Mouse (Mus musculus): ENCODE results near the gene Kif5a.
A peak's percentile ranks its signal among the peaks of the same experiment; 100 is the strongest.

Kif5a gene

DNA sequence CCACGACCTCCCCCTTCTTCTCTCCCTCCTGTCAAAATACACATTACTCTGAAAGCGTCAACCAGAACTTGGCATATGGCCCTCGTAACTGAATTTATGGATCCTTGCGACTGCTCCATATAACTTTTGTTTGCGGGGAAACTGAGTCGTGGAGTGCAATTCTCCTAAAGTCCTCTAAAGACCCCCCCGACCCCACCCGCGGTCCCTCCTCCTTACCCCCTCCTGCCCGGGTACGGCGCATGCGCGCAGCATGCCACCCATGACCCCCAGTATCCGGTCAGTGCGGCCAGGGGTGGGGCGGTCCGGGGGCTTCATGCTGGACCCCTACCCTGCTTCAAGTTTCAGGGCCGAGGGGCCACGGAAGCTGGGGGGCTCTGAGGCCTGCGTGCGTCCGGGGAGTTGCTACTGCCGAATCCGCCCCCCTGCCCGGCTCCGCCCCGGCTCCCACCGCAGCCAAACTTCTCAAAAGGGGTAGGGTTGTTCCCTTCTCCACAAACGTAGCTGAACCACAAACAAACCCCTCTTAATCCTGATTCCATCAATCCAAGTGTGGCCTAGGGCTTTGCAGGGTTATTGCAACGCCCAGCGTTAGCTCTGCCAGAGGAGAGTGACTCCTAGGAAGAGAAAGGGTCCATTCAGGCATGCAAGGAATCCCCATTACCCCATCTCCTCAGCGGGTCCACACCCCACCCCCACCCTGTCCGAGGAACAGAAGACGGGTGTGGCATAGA lies 73.3 kb downstream of the Kif5a start, which contains the start of gene Arhgef25:
Gene Arhgef25, minus strand, starts transcription at position 433 of the 731 bp plus-strand sequence.
- peak; percentile 70 for DNase-seq

DNA sequence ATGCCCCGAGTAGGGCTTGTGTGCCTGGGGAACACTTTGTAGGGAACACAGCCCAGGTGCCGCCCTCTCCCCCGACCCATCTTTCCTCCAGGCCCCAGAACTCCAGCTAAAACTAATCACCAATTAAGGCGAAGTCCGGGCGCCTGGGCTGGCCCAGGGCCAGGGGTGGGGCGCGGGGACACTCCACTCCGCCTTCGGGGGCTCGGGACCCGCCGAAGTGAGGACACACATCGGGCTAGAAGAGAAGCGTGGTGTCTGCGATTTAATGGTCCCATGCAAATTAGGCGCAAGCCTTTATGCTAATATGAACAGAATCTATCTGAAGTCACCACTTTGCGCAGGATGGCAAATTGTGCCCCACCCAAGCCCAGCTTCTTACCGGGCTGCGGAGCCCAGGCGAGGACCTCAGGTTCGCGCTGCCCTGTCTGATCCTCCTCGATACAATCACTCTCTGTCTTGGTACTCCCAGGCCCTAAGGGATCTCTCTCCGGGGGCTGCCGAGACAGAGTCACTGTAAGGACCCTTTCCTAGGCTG lies 74.0 kb downstream of the Kif5a start:
- peak; percentile 58 for DNase-seq

- peak; percentile 92 for DNase-seq
Measured at GRCm38 (mm10) chr10:127188465-127189115, 74.6 kb downstream of the Kif5a start.

DNA sequence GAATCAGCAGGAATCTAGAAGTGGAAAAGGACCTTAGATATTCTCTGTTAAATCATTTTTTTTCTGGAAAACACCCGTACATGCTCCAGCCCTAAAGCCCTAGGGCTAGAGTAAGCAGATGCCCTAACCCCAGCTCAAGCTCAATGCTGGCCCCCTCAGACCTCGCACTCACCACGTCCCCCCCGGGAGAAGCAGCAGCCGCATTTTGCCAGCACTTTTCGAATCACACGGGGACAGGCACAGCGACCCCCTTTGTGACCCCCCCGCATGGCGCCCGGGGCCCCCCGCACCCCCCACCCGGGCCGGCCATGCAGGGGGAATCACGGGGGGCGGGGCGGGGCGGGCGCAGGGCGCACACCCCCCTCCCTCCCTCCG lies 75.1 kb downstream of the Kif5a start:
- DNase-seq = no peak

GRCm38 (mm10) chr10:127187371-127188078 lies 75.6 kb downstream of the Kif5a start:
- DNase-seq = peak; percentile 23

DNA sequence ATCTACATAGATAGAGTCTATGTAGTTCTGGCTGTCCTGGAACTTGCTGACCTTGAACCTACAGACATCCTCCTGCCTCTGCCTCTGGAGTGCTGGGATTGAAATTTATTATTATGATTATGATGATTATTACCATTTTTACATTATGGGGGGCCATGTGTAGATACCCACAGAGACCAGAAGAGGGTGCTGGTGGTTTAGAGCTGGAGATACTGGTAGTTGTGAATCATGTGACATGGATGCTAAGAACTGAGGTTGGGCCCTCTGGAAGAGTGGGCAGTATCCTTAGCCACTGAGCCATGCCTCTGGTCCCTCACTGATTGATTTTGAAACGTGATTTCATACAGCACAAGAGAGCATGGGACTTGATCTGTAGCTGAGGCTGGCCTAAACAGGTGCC lies 76.7 kb downstream of the Kif5a start:
- DNase-seq = no peak

DNA sequence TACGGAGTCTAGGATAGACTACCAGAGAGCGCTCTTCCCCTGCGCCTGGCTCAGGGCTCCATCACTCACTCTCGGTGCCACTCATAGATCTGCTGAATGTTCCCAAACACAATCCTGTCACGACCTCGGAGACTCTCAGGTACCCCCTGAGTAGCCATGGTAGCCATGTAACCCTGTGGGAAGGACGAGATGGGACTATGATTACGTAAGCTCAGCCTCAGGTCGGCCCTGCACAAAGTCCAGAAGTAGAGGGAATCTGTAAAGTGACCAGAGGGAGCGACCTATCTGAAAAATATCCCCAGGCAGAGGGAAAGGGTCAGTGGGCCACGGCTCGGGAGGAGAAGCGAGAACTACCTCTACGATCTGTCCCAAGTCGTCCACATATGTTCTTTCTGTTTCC lies 77.6 kb downstream of the Kif5a start:
- no peak for DNase-seq

DNA sequence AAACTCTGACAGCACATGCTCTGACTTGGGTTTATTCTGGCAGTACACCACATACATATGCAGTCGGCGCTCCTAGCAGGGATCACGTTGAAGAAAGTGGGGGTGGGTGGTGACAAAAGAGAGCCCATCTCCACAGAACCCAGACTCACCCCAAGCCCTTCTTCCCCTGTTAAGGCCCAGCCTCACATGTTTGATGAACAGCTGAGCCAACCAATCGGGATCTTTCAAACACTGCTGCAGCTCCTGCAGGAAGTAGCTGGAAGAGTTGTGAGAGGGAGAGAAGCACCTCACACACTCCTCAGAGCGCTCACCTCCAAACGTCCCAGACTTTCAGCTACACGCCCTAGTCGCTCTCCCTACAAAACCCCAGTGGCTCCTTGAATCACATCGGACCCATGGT lies 78.0 kb downstream of the Kif5a start:
- peak; percentile 33 for DNase-seq

- peak; percentile 59 for DNase-seq
Measured at GRCm38 (mm10) chr10:127183759-127184158, 79.4 kb downstream of the Kif5a start.

DNA sequence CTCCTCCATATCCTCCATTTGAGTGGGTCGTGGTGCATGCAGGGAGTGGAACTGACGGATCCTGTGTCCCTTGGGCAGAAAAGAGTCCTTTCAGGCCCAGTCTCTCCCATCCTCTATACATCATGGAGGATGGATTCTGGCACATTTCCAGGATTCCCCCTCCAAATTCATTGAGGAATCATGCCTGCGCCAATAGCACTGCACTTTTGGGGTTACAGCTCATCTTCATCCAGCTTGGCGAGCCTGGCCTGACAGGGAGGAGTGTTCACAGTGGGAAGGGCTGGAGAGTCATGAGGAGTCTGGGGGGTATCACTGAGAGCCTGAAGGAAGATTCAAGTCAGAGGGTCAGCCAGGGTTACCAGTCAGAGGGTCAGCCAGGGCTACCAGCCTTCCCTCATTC lies 80.5 kb downstream of the Kif5a start:
- no peak for DNase-seq

GRCm38 (mm10) chr10:127181566-127181965 lies 81.6 kb downstream of the Kif5a start:
- no peak for DNase-seq

DNA sequence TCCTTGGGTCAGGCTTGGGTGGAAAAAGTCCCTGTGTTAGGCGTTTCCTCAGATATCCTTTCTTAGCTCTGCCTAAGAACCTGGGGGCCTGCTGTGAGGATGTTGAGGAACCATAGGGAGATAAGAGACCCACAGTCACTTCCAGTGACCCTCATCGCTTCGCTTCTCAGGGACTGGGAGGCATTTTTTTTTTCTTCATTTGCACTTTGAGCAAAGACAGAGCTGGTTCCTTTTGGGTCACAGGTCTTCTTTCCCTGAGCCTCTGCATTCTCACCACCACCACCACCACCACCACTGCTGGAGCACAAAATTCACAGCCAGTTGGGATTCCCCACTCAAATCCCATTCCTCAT lies 82.5 kb downstream of the Kif5a start:
- no peak for DNase-seq

DNA sequence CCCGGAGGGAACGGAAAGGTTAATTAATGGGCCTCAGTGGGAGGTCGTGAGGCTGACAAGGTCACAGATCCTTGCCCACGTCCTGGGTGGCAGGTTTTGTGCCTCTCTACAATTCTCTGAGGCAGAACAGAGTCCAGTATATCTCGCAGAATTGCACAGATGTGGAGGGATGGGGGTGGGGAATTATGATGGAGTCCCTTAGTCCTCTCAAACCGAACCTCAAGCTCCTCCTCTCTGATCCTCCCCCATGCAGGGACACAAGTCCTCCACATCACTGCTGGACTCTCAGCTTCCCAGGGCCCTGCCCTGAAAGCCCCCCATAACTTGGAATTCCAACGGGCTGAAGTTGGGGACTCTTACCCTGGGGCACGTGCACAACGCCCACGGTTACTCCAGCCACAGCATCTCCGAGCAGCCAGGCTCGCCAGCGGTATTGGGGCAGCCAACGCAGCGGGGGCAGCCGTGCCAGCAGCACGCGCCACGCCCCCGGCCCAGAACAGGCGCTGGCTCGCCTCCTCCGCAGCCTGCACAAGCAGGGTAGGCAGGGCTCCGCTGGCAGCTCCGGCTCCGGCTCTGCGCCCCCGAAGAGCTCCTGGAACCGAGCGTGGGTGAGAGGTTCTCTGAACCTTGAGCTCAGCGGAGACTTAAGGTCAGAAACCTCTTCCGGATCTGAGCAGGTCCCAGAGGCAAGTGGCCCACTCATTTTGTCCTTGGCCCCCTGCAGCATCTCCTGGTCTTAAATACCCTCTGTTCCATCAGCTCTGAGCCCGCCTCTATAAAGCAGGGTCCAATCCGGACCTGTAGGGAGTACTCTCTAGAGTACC lies 83.1 kb downstream of the Kif5a start, which contains the start of gene Slc26a10:
Gene Slc26a10, minus strand, starts transcription at position 775 of the 824 bp plus-strand sequence.
- DNase-seq = peak; percentile 59

- no peak for DNase-seq
Measured at GRCm38 (mm10) chr10:127178286-127179027, 84.7 kb downstream of the Kif5a start.

DNA sequence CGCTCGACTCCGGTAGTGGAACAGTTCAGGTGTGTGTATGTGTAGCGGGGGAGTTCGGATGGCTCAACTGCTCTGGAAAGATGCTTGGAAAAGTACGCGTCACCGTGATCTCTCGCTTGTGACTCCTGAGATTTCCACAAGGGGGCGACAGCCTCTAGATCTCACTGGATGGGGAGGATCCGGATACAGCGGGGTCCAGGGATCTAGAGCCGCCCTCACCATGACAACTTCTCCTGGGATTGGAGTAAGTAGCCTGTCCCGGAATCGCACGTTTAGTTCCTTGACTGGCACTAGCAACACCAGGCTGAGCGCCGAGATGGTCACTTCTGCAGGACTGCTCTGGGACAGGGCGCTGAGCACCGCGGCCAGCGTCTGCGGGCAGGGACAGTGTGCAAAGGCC lies 85.4 kb downstream of the Kif5a start:
- peak; percentile 91 for DNase-seq

DNA sequence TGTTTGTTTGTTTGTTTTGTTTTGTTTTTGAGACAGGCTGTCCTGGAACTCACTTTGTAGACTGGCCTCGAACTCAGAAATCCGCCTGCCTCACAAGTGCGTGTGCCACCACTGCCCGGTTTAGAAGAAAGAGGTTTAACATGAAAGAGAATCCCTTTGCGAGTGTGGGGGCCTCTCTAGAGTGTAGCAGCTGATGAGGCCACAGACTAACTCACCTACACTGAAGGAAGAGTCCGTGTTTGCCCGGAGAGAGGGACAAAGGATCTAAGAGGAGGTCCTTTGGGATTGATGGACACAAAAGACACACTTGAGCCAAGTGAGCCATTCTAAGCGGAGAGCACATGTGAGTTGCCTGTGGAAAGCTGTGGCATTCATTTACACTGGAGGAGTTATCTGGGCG lies 85.9 kb downstream of the Kif5a start:
- DNase-seq = no peak

GRCm38 (mm10) chr10:127176756-127177155 lies 86.4 kb downstream of the Kif5a start:
- no peak for DNase-seq

DNA sequence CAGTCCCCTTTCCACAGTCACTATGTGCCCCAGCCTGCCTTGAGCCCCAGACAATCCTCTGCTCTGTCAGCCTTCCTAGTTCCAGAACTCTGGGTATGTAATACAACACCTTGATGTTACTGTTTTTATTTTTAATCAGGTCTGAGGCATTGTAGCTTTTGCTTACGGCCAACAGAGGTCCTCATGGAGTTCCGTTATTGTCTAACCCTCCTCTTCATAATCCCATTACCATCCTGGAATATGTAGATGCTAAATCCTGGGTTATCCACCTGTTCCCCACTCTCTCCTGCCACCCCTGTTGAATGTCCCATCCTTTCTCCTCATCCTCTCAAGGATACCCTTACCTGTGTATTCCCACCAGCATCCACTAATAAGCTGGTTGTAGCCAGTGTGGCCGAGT lies 86.9 kb downstream of the Kif5a start:
- no peak for DNase-seq

All from embryo, embryonic 11 days (tissue).